Mouse (Mus musculus) ES-Bruce4 (cell line): ENCODE results near the gene Jph2. TPM values are rescaled to one million over a fixed set of nuclear protein-coding genes. Genes with fewer than 3 reads are reported as not detected.
A peak's percentile ranks its signal among the peaks of the same experiment; 100 is the strongest.

Source experiments
- H3K27ac ChIP-seq: 2 replicates; pipeline ENCODE4 v1.5.1; 2012; ENCODE audit warnings: low read length, inconsistent platforms; ENCODE audit not compliant: insufficient read depth
- H3K27me3 ChIP-seq: 2 replicates; pipeline ENCODE4 v1.6.1; 2012; ENCODE audit warnings: mild to moderate bottlenecking, low read length, inconsistent platforms; ENCODE audit not compliant: control insufficient read depth, poor library complexity, insufficient read depth, severe bottlenecking
- H3K36me3 ChIP-seq: 2 replicates; pipeline ENCODE4 v1.6.1; 2012; ENCODE audit warnings: inconsistent platforms, mild to moderate bottlenecking, low read length, moderate library complexity; ENCODE audit not compliant: control insufficient read depth, poor library complexity, insufficient read depth, severe bottlenecking
- H3K4me1 ChIP-seq: one replicate; pipeline ENCODE4 v1.8.1; 2011; ENCODE audit warnings: low read length; ENCODE audit not compliant: control insufficient read depth, insufficient read depth
- H3K4me3 ChIP-seq: 2 replicates; pipeline ENCODE4 v1.5.1; 2011; ENCODE audit warnings: low read depth, mild to moderate bottlenecking, low read length
- H3K9ac ChIP-seq: 2 replicates; pipeline ENCODE4 v1.6.1; 2012; ENCODE audit warnings: low read depth, mild to moderate bottlenecking, inconsistent platforms; ENCODE audit not compliant: poor library complexity, severe bottlenecking
- H3K9me3 ChIP-seq: replicated peaks from 2 replicates; pipeline ENCODE4 v1.6.1; 2012; ENCODE audit warnings: mild to moderate bottlenecking, low read length, inconsistent platforms; ENCODE audit not compliant: control insufficient read depth, poor library complexity, insufficient read depth, severe bottlenecking
- CTCF ChIP-seq: IDR thresholded peaks from one replicate; pipeline ENCODE4 v1.8.1; 2011; ENCODE audit warnings: low read depth, low read length
- EP300 ChIP-seq: IDR thresholded peaks from 2 replicates; pipeline ENCODE4 v1.6.1; 2011; ENCODE audit warnings: low read depth, low read length; ENCODE audit not compliant: insufficient read depth
- POLR2A ChIP-seq: IDR thresholded peaks from one replicate; pipeline ENCODE4 v1.8.1; 2011; ENCODE audit warnings: low read length; ENCODE audit not compliant: insufficient read depth
- polyA plus RNA-seq: library from polyadenylated mRNA; stranded (reverse); fragments of >200 nt; gene quantifications from 2 replicates; pipeline ENCODE4 v1.2.4, GENCODE M21; 2011; ENCODE audit warnings: low read depth; ENCODE audit not compliant: missing spikeins, insufficient read depth, insufficient read length

Jph2 gene
- polyA plus RNA-seq, 1 experiment = 6.6 TPM

GRCm38 (mm10) chr2:163438246-163438618 is 40.4 kb upstream of the Jph2 start, which contains the start of gene Gdap1l1:
Gene Gdap1l1 (plus strand): TSS chr2:163438476.
- Histone ChIP-seq H3K9me3 (no peaks in the 10 kb centered on the region), H3K27ac (no peak within 1 kb of the TSS), H3K4me1 (peaks cover 3% of the 10 kb centered on the region), H3K27me3 (no peaks in the 10 kb centered on the region), H3K36me3 (no peaks in the 10 kb centered on the region), H3K9ac (no peak within 1 kb of the TSS), H3K4me3 (peak within 1 kb of the TSS; percentile 54)
- TF ChIP-seq EP300 = no peak
- TF ChIP-seq CTCF = no peak
- TF ChIP-seq POLR2A = no peak

- no peak overlapping the region for H3K27ac ChIP-seq
- no peak overlapping the region; the same call in 1 of the 2 replicates for H3K4me3 ChIP-seq
- H3K27me3 ChIP-seq = no peaks in the 10 kb centered on the region
- H3K9ac ChIP-seq = no peak overlapping the region
- H3K4me1 ChIP-seq = peaks cover 3% of the 10 kb centered on the region
- TF ChIP-seq CTCF (no peak), EP300 (no peak), POLR2A (no peak)
- no peaks in the 10 kb centered on the region for H3K9me3 ChIP-seq
- H3K36me3 ChIP-seq = no peaks in the 10 kb centered on the region
These were observed 40.0 kb upstream of the Jph2 start for GRCm38 (mm10) chr2:163437800-163438199.

- Histone ChIP-seq H3K27me3 (no peaks in the 10 kb centered on the region), H3K4me1 (peaks cover 4% of the 10 kb centered on the region), H3K9ac (no peak overlapping the region), H3K4me3 (no peak overlapping the region), H3K27ac (no peak overlapping the region), H3K9me3 (no peaks in the 10 kb centered on the region), H3K36me3 (no peaks in the 10 kb centered on the region)
- TF ChIP-seq EP300 (peak; percentile 87), POLR2A (no peak)
These were observed 36.2 kb upstream of the Jph2 start for GRCm38 (mm10) chr2:163433971-163434370.

GRCm38 (mm10) chr2:163431289-163431688 is 33.5 kb upstream of the Jph2 start:
- TF ChIP-seq CTCF (no peak), EP300 (no peak), POLR2A (no peak)
- Histone ChIP-seq H3K27ac (no peak overlapping the region), H3K9me3 (no peaks in the 10 kb centered on the region), H3K4me1 (peaks cover 7% of the 10 kb centered on the region), H3K4me3 (no peak overlapping the region), H3K9ac (no peak overlapping the region), H3K27me3 (no peaks in the 10 kb centered on the region), H3K36me3 (no peaks in the 10 kb centered on the region)

- no peaks in the 10 kb centered on the region for H3K9me3 ChIP-seq
- no peak overlapping the region for H3K9ac ChIP-seq
- no peak for TF ChIP-seq CTCF
- no peak for TF ChIP-seq POLR2A
- TF ChIP-seq EP300 = no peak
- H3K27ac ChIP-seq = no peak overlapping the region
- no peak overlapping the region for H3K4me3 ChIP-seq
- H3K4me1 ChIP-seq = peaks cover 6% of the 10 kb centered on the region
- no peaks in the 10 kb centered on the region for H3K36me3 ChIP-seq
- H3K27me3 ChIP-seq = no peaks in the 10 kb centered on the region
These were observed 30.7 kb upstream of the Jph2 start for GRCm38 (mm10) chr2:163428346-163429011.

- Histone ChIP-seq H3K36me3 (no peaks in the 10 kb centered on the region), H3K4me3 (no peak within 1 kb of the TSS), H3K9me3 (no peaks in the 10 kb centered on the region), H3K9ac (no peak within 1 kb of the TSS), H3K27ac (no peak within 1 kb of the TSS), H3K27me3 (no peaks in the 10 kb centered on the region), H3K4me1 (peaks cover 2% of the 10 kb centered on the region)
- no peak for TF ChIP-seq CTCF
- no peak for TF ChIP-seq EP300
- no peak for TF ChIP-seq POLR2A
These were observed 26.8 kb upstream of the Jph2 start, which contains the start of gene Oser1 for GRCm38 (mm10) chr2:163424597-163424996. Gene Oser1 (minus strand): TSS chr2:163424697.
